Mouse (Mus musculus) ES-E14 (cell line): ENCODE measurements around the gene Exoc6.

ENCODE experiments used
- CHD2 ChIP-seq: IDR thresholded peaks from 2 replicates; pipeline ENCODE4 v1.6.1; 2014; ENCODE audit warnings: mild to moderate bottlenecking, low read depth, low read length, inconsistent platforms
- HCFC1 ChIP-seq: IDR thresholded peaks from 2 replicates; pipeline ENCODE4 v1.6.1; 2012; ENCODE audit warnings: low read length, inconsistent platforms, borderline replicate concordance; ENCODE audit not compliant: insufficient read depth
- MAFK ChIP-seq: IDR thresholded peaks from 2 replicates; pipeline ENCODE4 v1.6.1; 2014; ENCODE audit warnings: mild to moderate bottlenecking, low read depth, low read length, inconsistent platforms; ENCODE audit not compliant: insufficient read depth
- ZC3H11A ChIP-seq: IDR thresholded peaks from 2 replicates; pipeline ENCODE4 v1.6.1; 2012; ENCODE audit warnings: low read depth, mild to moderate bottlenecking, inconsistent platforms, low read length, borderline replicate concordance
- ZNF384 ChIP-seq: IDR thresholded peaks from 2 replicates; pipeline ENCODE4 v1.6.1; 2012; ENCODE audit warnings: low read depth, low read length, inconsistent platforms

GRCm38 (mm10) chr19:37590544-37590943 is 40.3 kb downstream of the Exoc6 start:
- TF ChIP-seq ZNF384 (no peak), CHD2 (no peak), ZC3H11A (no peak), MAFK (no peak), HCFC1 (no peak)
